Mouse (Mus musculus) gastrocnemius, adult 18-20 months (tissue): Measurements from ENCODE around the gene Cav2. TPM values are rescaled to one million over a fixed set of nuclear protein-coding genes. Genes with fewer than 3 reads are reported as not detected.

Experiments
- DNase-seq: peaks from one replicate; pipeline ENCODE4 v3.0.0; 2021; ENCODE audit warnings: low spot score
- long read RNA-seq, 2 experiments: library from polyadenylated mRNA; stranded (forward); transcript quantifications; one replicate each; pipeline ENCODE4 v2.0.0; 2021
- total RNA-seq, 2 experiments: library from RNA; stranded (reverse); gene quantifications; 2 replicates each; pipeline ENCODE4 v1.2.3; 2021

Cav2 gene
- total RNA-seq, result 10 to 100 TPM; 13.7 to 22.1 TPM
- long read RNA-seq, experiment 1, transcript Cav2-201 (3 exons, 2,733 nt), result major isoform, 54 of 55 reads
- long read RNA-seq, experiment 1, partial matches to known transcripts, result 0 of 55 reads
- long read RNA-seq, experiment 1, other reads (novel, unspliced or antisense), result 1 of 55 reads
- long read RNA-seq, experiment 2, transcript Cav2-201 (3 exons, 2,733 nt), result major isoform, 27 of 29 reads
- long read RNA-seq, experiment 2, partial matches to known transcripts, result 0 of 29 reads
- long read RNA-seq, experiment 2, other reads (novel, unspliced or antisense), result 2 of 29 reads

GRCm38 (mm10) chr6:17280939-17281756, at the start of gene Cav2:
Gene Cav2 (plus strand): TSS chr6:17281185.
- peak; percentile 82 for DNase-seq

GRCm38 (mm10) chr6:17239693-17240092, 41.3 kb upstream of the Cav2 start:
- DNase-seq, result no peak

DNA sequence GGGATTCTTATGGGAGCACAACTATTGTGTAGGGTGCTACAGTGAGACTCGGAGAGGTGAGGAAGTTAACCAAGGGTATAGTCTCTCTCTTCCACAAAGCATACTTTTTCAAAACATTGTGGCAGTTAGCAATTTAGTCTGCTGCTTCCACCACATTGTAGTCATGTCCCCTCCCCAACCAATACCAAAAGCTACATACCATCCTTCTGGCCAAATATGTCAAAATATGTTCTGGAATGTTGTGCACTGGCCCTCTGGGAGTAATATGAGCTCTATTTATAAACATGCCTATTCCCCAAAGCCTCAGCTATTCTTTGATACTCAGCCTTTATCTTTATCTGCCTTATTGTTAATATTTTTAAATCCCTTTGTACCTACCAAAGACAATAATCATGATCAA, 40.0 kb upstream of the Cav2 start:
- DNase-seq, result no peak

DNA sequence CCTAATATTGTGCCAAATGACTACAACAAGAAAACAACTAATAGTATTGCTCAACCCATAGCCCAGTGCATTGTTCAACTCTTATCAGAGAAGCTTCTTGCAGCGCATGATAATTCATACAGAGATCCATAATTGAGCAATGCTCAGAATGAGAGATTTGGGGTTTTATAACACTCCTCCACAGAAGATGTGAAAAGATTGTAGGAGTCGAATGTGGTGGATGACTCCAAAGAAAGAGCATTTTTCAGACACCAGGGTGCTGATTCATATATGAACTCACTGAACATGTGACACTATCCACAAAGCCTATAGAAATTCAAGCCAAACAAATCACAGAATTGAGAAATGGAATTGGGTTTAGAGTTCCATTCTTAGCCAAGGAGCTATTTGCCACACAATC, 34.0 kb upstream of the Cav2 start:
- DNase-seq, result no peak

GRCm38 (mm10) chr6:17247673-17248072, 33.3 kb upstream of the Cav2 start:
- no peak for DNase-seq

GRCm38 (mm10) chr6:17248241-17248640, 32.7 kb upstream of the Cav2 start:
- no peak for DNase-seq

GRCm38 (mm10) chr6:17251958-17252357, 29.0 kb upstream of the Cav2 start:
- no peak for DNase-seq

GRCm38 (mm10) chr6:17258142-17258541, 22.8 kb upstream of the Cav2 start:
- no peak for DNase-seq

GRCm38 (mm10) chr6:17258911-17259310, 22.1 kb upstream of the Cav2 start:
- DNase-seq, result no peak

- DNase-seq, result no peak
These were observed 18.2 kb upstream of the Cav2 start for GRCm38 (mm10) chr6:17262786-17263185.

GRCm38 (mm10) chr6:17265043-17265442, 15.9 kb upstream of the Cav2 start:
- DNase-seq, result no peak

DNA sequence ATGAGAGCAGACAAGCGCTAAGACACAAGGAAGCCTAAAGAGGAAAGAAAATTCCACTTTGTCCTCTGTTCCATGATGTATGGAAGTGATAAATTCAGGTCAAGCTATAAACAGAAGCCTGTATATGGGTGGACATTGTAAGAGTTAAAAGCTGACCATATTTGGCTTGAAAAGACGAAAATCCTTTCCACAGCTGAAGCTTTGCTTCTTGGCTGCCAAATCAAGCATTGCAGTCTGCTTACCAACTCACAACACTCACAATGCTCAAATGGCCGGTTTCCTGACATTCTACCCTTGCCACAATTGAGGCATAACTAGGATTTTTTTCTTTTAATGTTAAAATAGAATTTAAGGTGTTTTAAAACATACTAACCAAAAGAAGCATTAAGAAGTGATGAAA, 14.5 kb upstream of the Cav2 start:
- DNase-seq, result no peak

DNA sequence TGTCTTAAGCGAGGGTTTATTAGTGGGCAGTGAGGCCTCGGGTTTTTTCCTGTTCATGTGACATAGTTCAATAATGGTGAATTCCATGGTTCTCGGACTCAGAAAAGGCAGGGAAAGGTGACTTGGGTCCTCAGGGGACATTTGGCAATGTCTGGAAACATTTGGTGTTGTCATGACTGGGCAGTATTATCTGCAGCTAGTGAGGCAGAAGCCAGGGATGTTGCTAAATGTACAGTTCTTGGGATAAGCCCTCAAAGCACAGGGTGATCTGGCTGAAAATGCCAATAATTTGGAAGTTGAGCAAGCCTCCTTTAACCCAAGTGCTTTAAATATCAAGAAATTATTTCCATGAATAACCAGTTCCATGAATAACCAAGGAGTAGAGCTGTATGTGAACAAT, 2.6 kb upstream of the Cav2 start:
- no peak for DNase-seq

- no peak for DNase-seq
These were observed 740 bp downstream of the Cav2 start for GRCm38 (mm10) chr6:17281757-17282092.

GRCm38 (mm10) chr6:17282159-17282558, 1.2 kb downstream of the Cav2 start:
- DNase-seq, result peak; percentile 18

GRCm38 (mm10) chr6:17283834-17284233, 2.8 kb downstream of the Cav2 start:
- DNase-seq, result no peak

- no peak for DNase-seq
These were observed 5.4 kb downstream of the Cav2 start for GRCm38 (mm10) chr6:17286381-17286780.

GRCm38 (mm10) chr6:17295116-17295515, 14.1 kb downstream of the Cav2 start:
- DNase-seq, result no peak

- peak; percentile 73 for DNase-seq
These were observed 25.1 kb downstream of the Cav2 start, which contains the start of gene Cav1 for GRCm38 (mm10) chr6:17305954-17306601. Gene Cav1 (plus strand): TSS chr6:17306335.

DNA sequence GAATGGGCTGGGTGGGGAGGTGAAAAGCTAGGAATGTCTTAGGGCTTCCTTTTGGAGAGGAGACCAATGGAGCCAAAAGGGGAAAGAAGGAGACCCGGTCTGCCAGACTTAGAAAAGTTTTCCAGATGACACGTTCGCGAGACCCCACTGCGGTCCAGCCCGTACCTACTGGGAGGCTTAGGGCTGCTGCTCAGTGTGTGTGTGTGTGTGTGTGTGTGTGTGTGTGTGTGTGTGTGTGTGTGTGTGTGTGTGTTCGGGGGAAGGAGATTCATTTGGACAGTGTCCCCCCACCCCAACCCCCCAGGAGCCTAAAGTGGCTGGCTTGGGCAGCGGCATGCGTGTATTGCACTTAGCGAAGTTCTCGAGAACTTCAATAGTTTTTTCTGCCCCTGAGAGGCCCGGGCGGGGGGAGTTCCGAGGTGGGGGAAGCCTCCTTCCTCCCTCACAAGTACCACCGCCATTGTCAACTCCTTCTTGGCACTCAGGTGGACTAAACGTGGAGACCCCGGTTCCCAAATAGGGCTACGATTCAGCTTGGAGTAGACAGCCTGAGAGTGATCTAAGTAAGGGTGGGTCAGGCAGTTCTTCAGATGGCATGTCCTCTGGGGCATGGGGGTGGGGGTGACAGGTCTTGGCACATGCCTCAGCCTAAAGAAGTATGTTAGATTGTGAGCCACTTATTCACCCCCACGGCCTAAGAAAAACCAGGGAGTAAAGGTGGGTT, 25.8 kb downstream of the Cav2 start:
- DNase-seq, result peak; percentile 17

DNA sequence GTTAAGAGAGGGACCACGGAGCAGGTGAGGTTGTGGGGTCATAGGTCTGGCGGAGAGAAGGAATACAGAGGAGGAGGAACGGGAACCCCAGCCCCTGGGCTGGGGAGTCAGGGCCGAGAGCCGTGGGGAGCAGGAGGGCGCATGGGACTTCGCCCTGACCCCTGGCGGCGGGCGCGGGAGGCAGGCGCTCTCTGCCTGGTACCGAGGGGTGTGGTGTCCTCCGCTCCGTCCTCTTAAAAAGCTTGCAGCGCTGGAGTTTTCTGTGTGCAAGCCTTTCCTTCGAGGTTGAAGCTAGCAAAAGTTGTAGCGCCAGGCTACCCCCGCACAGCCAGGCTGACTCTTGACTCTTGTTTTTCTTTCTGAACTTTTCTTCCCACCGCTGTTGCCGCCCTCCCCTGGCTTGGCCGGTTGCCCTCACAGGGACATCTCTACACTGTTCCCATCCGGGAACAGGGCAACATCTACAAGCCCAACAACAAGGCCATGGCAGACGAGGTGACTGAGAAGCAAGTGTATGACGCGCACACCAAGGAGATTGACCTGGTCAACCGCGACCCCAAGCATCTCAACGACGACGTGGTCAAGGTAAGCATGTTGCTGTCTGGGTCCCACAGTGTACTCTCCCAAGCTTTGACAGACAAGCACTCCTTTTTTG, 26.6 kb downstream of the Cav2 start:
- peak; percentile 77 for DNase-seq
